Mouse (Mus musculus) heart, adult 2 months (tissue): ENCODE measurements around the gene Mfap1a. TPM values are rescaled to one million over a fixed set of nuclear protein-coding genes. Genes with fewer than 3 reads are reported as not detected.
"Not testable (repeated sequence)": the region's sequence is repeated elsewhere in the genome, so short reads cannot be mapped to it uniquely, and the experiment has no call there.

Source experiments
- DNase-seq, 2 experiments: peaks; one replicate each; pipeline ENCODE4 v3.0.0; 2021
- H3K27ac ChIP-seq: fragments of 200-600 bp; 2 replicates; pipeline ENCODE4 v1.8.1; 2022
- H3K27me3 ChIP-seq: fragments of 200-500 bp; 2 replicates; pipeline ENCODE4 v1.6.1; 2012; ENCODE audit warnings: mild to moderate bottlenecking, low read length, inconsistent platforms, mixed read lengths; ENCODE audit not compliant: control insufficient read depth, insufficient read depth
- H3K36me3 ChIP-seq: fragments of 200-500 bp; 2 replicates; pipeline ENCODE4 v1.6.1; 2012; ENCODE audit warnings: low read length, inconsistent platforms; ENCODE audit not compliant: control insufficient read depth, insufficient read depth
- H3K4me1 ChIP-seq: fragments of 200-500 bp; 2 replicates; pipeline ENCODE4 v1.6.1; 2011; ENCODE audit warnings: low read length; ENCODE audit not compliant: control insufficient read depth, insufficient read depth
- H3K4me3 ChIP-seq: fragments of 200-600 bp; 2 replicates; pipeline ENCODE4 v1.8.1; 2022
- H3K79me2 ChIP-seq: fragments of 200-500 bp; replicated peaks from 2 replicates; pipeline ENCODE4 v1.6.1; 2012; ENCODE audit warnings: mild to moderate bottlenecking, inconsistent platforms, low read length, moderate library complexity, mixed read lengths; ENCODE audit not compliant: control insufficient read depth, insufficient read depth
- H3K9ac ChIP-seq: fragments of 200-500 bp; 2 replicates; pipeline ENCODE4 v1.6.1; 2012; ENCODE audit warnings: low read depth, mild to moderate bottlenecking, control low read depth, inconsistent platforms, low read length, mixed read lengths
- CTCF ChIP-seq: fragments of 200-600 bp; IDR thresholded peaks from 2 replicates; pipeline ENCODE4 v1.8.1; 2022; ENCODE audit warnings: antibody characterized with exemption, mild to moderate bottlenecking, moderate library complexity
- EP300 ChIP-seq: fragments of 200-500 bp; IDR thresholded peaks from 2 replicates; pipeline ENCODE4 v1.6.1; 2011; ENCODE audit warnings: low read depth, low read length, control low read depth; ENCODE audit not compliant: insufficient read depth
- POLR2A ChIP-seq: fragments of 200-500 bp; IDR thresholded peaks from 2 replicates; pipeline ENCODE4 v1.6.1; 2011; ENCODE audit warnings: mild to moderate bottlenecking, low read depth, low read length, control low read depth; ENCODE audit not compliant: insufficient read depth
- WGBS: fragments of 180-500 bp; shearing (Covaris S2); methylation state at CpG from one replicate; pipeline ENCODE4 v1.1.7; 2018; 5-methylcytosine and 5-hydroxymethylcytosine counted together
- intact Hi-C: fragments of 180-260 bp; cut with DNase I; formaldehyde crosslinking; loops from one replicate; pipeline ENCODE4 v1.15.1; 2025
- polyA plus RNA-seq: library from polyadenylated mRNA; depleted of rRNA; stranded (reverse); fragments of >200 nt; gene quantifications from 2 replicates; pipeline ENCODE4 v1.2.3, GENCODE M21; 2012
- total RNA-seq, 2 experiments: library from RNA; stranded (reverse); gene quantifications; 2 replicates each; pipeline ENCODE4 v1.2.3; 2021

Gene Mfap1a
- total and polyA plus RNA-seq, 3 experiments, result 5.0 to 33.1 (median 30.5) TPM

- Histone ChIP-seq H3K79me2 (no peaks in the 10 kb centered on the region), H3K4me3 (no peak overlapping the region), H3K4me1 (no peaks in the 10 kb centered on the region), H3K27me3 (no peaks in the 10 kb centered on the region), H3K36me3 (no peaks in the 10 kb centered on the region), H3K9ac (no peak overlapping the region), H3K27ac (no peak overlapping the region)
- intact Hi-C loops, result no loop called here
- WGBS, result 54% methylated on average over 2 of the region's 2 CpGs
- no peak for DNase-seq
- TF ChIP-seq CTCF, result no peak
- no peak for TF ChIP-seq EP300
- TF ChIP-seq POLR2A, result no peak
Measured at GRCm38 (mm10) chr2:121522006-121522405, 15.5 kb upstream of the Mfap1a start.

GRCm38 (mm10) chr2:121518711-121519110 lies 12.2 kb upstream of the Mfap1a start:
- H3K4me3 ChIP-seq, H3K36me3 ChIP-seq, H3K79me2 ChIP-seq, H3K9ac ChIP-seq, H3K27ac ChIP-seq, H3K27me3 ChIP-seq, intact Hi-C loops, DNase-seq, H3K4me1 ChIP-seq: not testable (repeated sequence)
- 90% methylated on average over 4 of the region's 4 CpGs for WGBS

- H3K27ac ChIP-seq, result no peak overlapping the region
- no peak overlapping the region for H3K4me3 ChIP-seq
- intact Hi-C loops, result no loop called here
- no peaks in the 10 kb centered on the region for H3K36me3 ChIP-seq
- TF ChIP-seq CTCF (no peak), EP300 (no peak), POLR2A (no peak)
- no peaks in the 10 kb centered on the region for H3K79me2 ChIP-seq
- no peaks in the 10 kb centered on the region for H3K27me3 ChIP-seq
- no peak for DNase-seq
- WGBS, result 95% methylated on average over 5 of the region's 5 CpGs
- H3K9ac ChIP-seq, result no peak overlapping the region
- H3K4me1 ChIP-seq, result no peaks in the 10 kb centered on the region
Measured at GRCm38 (mm10) chr2:121518106-121518505, 11.6 kb upstream of the Mfap1a start.

- Histone ChIP-seq H3K4me3 (no peak overlapping the region), H3K4me1 (no peaks in the 10 kb centered on the region), H3K27ac (no peak overlapping the region), H3K79me2 (no peaks in the 10 kb centered on the region), H3K36me3 (no peaks in the 10 kb centered on the region), H3K9ac (no peak overlapping the region), H3K27me3 (no peaks in the 10 kb centered on the region)
- no peak for TF ChIP-seq CTCF
- no peak for TF ChIP-seq POLR2A
- TF ChIP-seq EP300, result no peak
- intact Hi-C loops, result no loop called here
- DNase-seq, result no peak
- WGBS, result 94% methylated on average over 4 of the region's 4 CpGs
Measured at GRCm38 (mm10) chr2:121514211-121514610, 7.7 kb upstream of the Mfap1a start.

- H3K27ac ChIP-seq, H3K4me3 ChIP-seq, H3K27me3 ChIP-seq, H3K36me3 ChIP-seq, H3K4me1 ChIP-seq, H3K9ac ChIP-seq, H3K79me2 ChIP-seq, intact Hi-C loops, DNase-seq: not testable (repeated sequence)
- WGBS, result 89% methylated on average over 5 of the region's 5 CpGs
Measured at GRCm38 (mm10) chr2:121512991-121513765, 6.7 kb upstream of the Mfap1a start.

DNA sequence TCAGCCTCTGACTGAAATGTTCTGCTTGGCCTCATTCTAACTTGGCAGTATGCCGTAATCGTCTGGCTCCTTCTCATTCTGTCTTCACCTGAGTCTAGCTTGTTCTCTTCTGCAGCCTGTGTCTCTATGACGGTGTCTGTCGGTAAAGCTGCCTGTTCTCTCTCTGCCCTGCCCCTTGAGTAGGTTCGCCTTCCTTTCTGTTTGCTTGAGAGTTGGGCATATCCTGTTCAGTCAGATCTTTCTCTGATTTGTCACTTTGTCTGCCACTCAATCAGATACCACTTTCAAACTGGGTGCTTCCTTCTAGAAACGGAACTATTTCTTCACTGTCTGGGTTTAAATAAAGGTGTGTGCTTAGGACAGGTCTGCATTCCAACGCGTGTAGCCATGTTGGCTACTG lies 4.9 kb upstream of the Mfap1a start:
- Histone ChIP-seq H3K27me3 (no peaks in the 10 kb centered on the region), H3K4me3 (no peak overlapping the region), H3K79me2 (no peaks in the 10 kb centered on the region), H3K4me1 (peaks cover 1% of the 10 kb centered on the region; the same call in 1 of the 2 replicates), H3K36me3 (no peaks in the 10 kb centered on the region), H3K27ac (no peak overlapping the region), H3K9ac (no peak overlapping the region)
- intact Hi-C loops, result no loop called here
- no peak for TF ChIP-seq CTCF
- TF ChIP-seq EP300, result no peak
- no peak for TF ChIP-seq POLR2A
- DNase-seq, result no peak
- WGBS, result 90% methylated on average over 8 of the region's 8 CpGs
